Mouse (Mus musculus) embryonic facial prominence, embryonic 14.5 days (tissue): ENCODE measurements around the gene Wasf2. TPM values are rescaled to one million over a fixed set of nuclear protein-coding genes. Genes with fewer than 3 reads are reported as not detected.

Source experiments
- ATAC-seq: fragments of 200-750 bp; cut with Nextera tagmentation; 2 replicates; pipeline ENCODE4 v1.8.0; 2017; ENCODE audit warnings: low read depth, moderate number of reproducible peaks, moderate TSS enrichment
- DNase-seq: peaks from one replicate; pipeline ENCODE4 v3.0.0-alpha.2; 2015; ENCODE audit warnings: low spot score
- H3K27ac ChIP-seq: fragments of 300-500 bp; sonication (generic); replicated peaks from 2 replicates; pipeline ENCODE4 v1.5.1; 2014; ENCODE audit warnings: low read depth, mild to moderate bottlenecking, low read length, moderate library complexity
- H3K27me3 ChIP-seq: fragments of 300-500 bp; sonication (generic); replicated peaks from 2 replicates; pipeline ENCODE4 v1.6.1; 2014; ENCODE audit warnings: low read length; ENCODE audit not compliant: control insufficient read depth, insufficient read depth
- H3K36me3 ChIP-seq: fragments of 300-500 bp; sonication (generic); 2 replicates; pipeline ENCODE4 v1.6.1; 2014; ENCODE audit warnings: low read length, mixed read lengths; ENCODE audit not compliant: control insufficient read depth, insufficient read depth
- H3K4me1 ChIP-seq: fragments of 300-500 bp; sonication (generic); 2 replicates; pipeline ENCODE4 v1.6.1; 2014; ENCODE audit warnings: antibody characterized with exemption, low read length; ENCODE audit not compliant: control insufficient read depth, insufficient read depth
- H3K4me2 ChIP-seq: fragments of 300-500 bp; sonication (generic); 2 replicates; pipeline ENCODE4 v1.6.1; 2014; ENCODE audit warnings: low read depth, mild to moderate bottlenecking, low read length, moderate library complexity, mixed read lengths
- H3K4me3 ChIP-seq: fragments of 300-500 bp; sonication (generic); 2 replicates; pipeline ENCODE4 v1.5.1; 2014; ENCODE audit warnings: low read depth, mild to moderate bottlenecking, low read length
- H3K9ac ChIP-seq: fragments of 300-500 bp; sonication (generic); 2 replicates; pipeline ENCODE4 v1.6.1; 2014; ENCODE audit warnings: low read depth, mild to moderate bottlenecking, low read length, moderate library complexity, mixed read lengths
- H3K9me3 ChIP-seq: fragments of 300-500 bp; sonication (generic); 2 replicates; pipeline ENCODE4 v1.6.1; 2016; ENCODE audit warnings: low read length; ENCODE audit not compliant: control insufficient read depth
- WGBS: fragments of 180-500 bp; shearing (Covaris S2); extraction: QIAGEN DNeasy Blood & Tissue Kit; methylation state at CpG from one replicate; pipeline ENCODE4 v1.1.7; 2014; 5-methylcytosine and 5-hydroxymethylcytosine counted together
- polyA plus RNA-seq: library from polyadenylated mRNA; unstranded; fragments of >200 nt; fragmentation: Nextera tagmentation; extraction: Ambion mirVana; gene quantifications from 2 replicates; pipeline ENCODE4 v1.2.1, GENCODE M21; 2014

Wasf2 gene
- 83.4 and 92.4 TPM in 2 replicates for polyA plus RNA-seq

DNA sequence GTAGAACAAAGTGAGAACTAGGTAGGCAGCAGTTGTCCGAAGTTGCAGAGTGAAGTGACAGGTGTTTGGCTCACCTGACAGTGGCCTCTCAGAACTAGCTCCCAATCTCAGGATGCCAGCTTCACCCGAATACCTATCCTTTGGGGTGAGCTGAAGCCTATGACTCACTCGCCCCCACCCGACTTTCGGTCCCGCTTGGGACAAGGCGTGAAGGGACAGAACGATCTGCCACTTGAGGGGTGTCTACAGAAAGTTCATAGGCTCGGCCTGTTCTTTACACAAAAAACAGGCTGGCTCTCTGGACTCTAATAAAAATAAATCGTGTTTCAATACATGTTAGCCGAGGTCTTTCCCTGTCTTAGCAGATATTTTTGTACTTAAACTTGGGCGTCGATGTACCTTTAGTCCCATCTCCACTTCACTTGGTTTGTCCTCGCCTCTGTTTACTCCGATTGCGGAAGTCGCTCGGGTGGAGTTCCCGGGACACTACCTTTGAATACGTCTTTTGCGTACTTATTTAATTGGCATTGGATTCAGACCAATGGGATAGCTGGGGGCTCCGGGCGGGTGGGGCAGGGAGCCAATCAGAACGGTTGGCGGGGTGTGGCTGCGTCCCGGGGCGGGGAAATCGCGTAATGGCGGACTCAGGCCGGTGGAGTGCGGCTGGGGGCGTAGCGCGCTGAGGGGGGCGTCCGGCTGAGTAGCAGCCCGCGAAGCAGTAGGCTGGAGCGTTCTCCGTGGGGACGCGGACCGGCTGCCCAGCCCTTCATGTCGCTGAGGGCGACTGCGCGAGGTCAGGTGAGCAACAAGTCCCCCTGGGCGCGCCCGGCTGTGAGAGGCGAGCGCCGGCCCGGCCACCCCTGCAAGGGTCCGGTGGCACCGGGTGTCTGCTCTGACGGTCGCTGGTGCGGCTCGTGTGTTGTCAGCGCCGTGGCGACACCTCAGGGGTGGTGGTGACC lies at the start of gene Wasf2:
TSS of gene Wasf2 (plus strand) at position 575 of the 959 bp plus-strand sequence.
- peak within 1 kb of the TSS; percentile 96 for H3K4me3 ChIP-seq
- ATAC-seq (peak; percentile 93), DNase-seq (peak; percentile 98)
- H3K36me3 ChIP-seq: peaks cover 9% of the 10 kb centered on the region; the same call in 1 of the 2 replicates
- H3K9me3 ChIP-seq: no peaks in the 10 kb centered on the region
- peak within 1 kb of the TSS; percentile 89 for H3K27ac ChIP-seq
- no peaks in the 10 kb centered on the region for H3K27me3 ChIP-seq
- H3K4me1 ChIP-seq: peaks cover 12% of the 10 kb centered on the region
- H3K4me2 ChIP-seq: peak within 1 kb of the TSS; percentile 98
- H3K9ac ChIP-seq: peak within 1 kb of the TSS; percentile 85
- WGBS: under 1% methylated on average over 41 of the region's 65 CpGs

GRCm38 (mm10) chr4:133080862-133081261 lies 49.4 kb upstream of the Wasf2 start:
- peak overlapping the region; percentile 22; the same call in 1 of the 2 replicates for H3K27ac ChIP-seq
- DNase-seq: no peak
- peaks cover 46% of the 10 kb centered on the region for H3K36me3 ChIP-seq

DNA sequence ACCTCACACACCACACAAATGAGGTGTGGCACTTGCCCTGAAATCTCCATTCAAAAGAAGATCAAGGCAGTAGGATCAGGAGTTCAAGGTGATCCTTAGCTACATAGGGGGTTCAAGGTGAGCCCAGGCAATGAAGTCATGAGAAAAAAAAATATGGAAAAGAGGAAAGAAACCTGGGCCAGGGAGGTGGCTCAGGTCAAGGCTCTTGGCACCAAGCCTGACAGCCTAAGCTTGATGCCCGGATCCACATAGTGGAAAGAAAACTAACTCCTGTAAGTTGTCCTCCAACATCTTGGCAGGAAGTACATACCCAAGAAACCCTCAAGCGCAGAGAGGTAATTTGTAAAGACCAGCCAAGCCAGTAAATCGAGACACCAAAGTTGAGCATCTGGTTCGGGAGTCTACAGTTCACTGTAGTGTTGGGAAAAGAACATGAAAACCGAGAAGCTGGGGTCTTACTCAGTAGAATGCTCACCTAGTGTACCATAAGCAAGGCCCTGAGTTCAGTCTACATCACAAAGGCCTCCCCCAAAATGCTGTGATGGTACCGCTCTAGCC lies 48.0 kb upstream of the Wasf2 start:
- no peaks in the 10 kb centered on the region for H3K27me3 ChIP-seq
- DNase-seq (peak; percentile 52), ATAC-seq (no peak)
- no peak overlapping the region for H3K4me2 ChIP-seq
- H3K4me3 ChIP-seq: no peak overlapping the region
- H3K4me1 ChIP-seq: peaks cover 22% of the 10 kb centered on the region
- no peak overlapping the region for H3K9ac ChIP-seq
- H3K9me3 ChIP-seq: no peaks in the 10 kb centered on the region
- H3K36me3 ChIP-seq: peaks cover 33% of the 10 kb centered on the region
- WGBS: 67% methylated on average over 6 of the region's 6 CpGs
- H3K27ac ChIP-seq: no peak overlapping the region

More at GRCm38 (mm10) chr4:133080862-133081261, 49.4 kb upstream of the Wasf2 start:
- WGBS: 84% methylated on average over 3 of the region's 3 CpGs
- H3K9ac ChIP-seq: no peak overlapping the region
- no peak overlapping the region for H3K4me2 ChIP-seq
- no peak for ATAC-seq
- H3K4me1 ChIP-seq: peaks cover 18% of the 10 kb centered on the region
- H3K9me3 ChIP-seq: no peaks in the 10 kb centered on the region
- no peak overlapping the region for H3K4me3 ChIP-seq
- no peaks in the 10 kb centered on the region for H3K27me3 ChIP-seq

GRCm38 (mm10) chr4:133083991-133084861 lies 46.1 kb upstream of the Wasf2 start:
- peak overlapping the region; percentile 87 for H3K4me2 ChIP-seq
- peak; percentile 24 for ATAC-seq
- WGBS: 11% methylated on average over 3 of the region's 3 CpGs

DNA sequence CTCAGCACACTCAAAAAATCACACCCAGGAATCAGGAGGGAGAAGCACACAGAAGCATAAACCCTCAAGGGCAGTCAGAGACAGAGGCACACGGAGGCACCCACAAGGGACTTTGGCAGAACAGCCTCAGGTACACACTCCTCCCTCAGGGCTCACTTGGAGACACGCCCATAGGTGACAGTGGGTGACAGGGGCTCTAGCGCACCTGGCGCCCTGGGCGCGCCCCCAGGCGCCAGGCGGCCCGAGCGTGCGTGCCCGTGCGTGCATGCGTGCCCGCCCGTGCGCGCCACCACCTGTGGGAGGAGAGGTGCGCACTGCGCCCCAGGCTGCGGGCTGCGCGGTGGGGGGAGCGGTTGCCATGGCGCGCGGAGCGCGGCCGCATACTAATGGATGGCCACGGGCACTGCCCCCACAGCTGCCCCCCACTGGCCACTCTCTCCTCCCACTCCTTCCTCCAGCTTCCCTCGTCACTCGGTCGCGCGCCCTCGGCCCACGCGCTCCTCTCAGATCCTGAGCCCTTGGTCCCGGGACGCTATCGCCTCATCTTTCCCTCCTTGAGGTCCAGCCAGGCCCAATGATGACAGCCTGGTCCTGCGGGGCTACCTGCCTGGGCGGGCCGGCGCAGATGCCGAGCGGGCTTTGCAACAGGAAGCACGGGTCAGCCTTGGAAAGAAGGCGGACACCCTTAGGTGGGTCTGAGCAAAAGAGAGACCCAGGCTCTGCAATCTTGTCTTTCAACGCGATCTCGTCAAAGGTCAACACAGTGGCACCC lies 45.1 kb upstream of the Wasf2 start:
- DNase-seq: peak; percentile 74
- 2% methylated on average over 27 of the region's 53 CpGs for WGBS
- peaks cover 42% of the 10 kb centered on the region for H3K4me1 ChIP-seq
- peaks cover 7% of the 10 kb centered on the region for H3K36me3 ChIP-seq
- H3K4me2 ChIP-seq: peak overlapping the region; percentile 87
- ATAC-seq: peak; percentile 57
- peak overlapping the region; percentile 37 for H3K4me3 ChIP-seq
- H3K9me3 ChIP-seq: no peaks in the 10 kb centered on the region
- H3K9ac ChIP-seq: peak overlapping the region; percentile 57
- H3K27me3 ChIP-seq: no peaks in the 10 kb centered on the region
- H3K27ac ChIP-seq: peak overlapping the region; percentile 61

More at GRCm38 (mm10) chr4:133083991-133084861, 46.1 kb upstream of the Wasf2 start:
- DNase-seq: peak; percentile 65
- peak overlapping the region; percentile 37; the same call in 1 of the 2 replicates for H3K4me3 ChIP-seq
- peak overlapping the region; percentile 57 for H3K9ac ChIP-seq
- peaks cover 16% of the 10 kb centered on the region for H3K36me3 ChIP-seq
- peak overlapping the region; percentile 61 for H3K27ac ChIP-seq
- peaks cover 32% of the 10 kb centered on the region for H3K4me1 ChIP-seq
- no peaks in the 10 kb centered on the region for H3K27me3 ChIP-seq
- H3K9me3 ChIP-seq: no peaks in the 10 kb centered on the region

GRCm38 (mm10) chr4:133085783-133086342 lies 44.4 kb upstream of the Wasf2 start:
- WGBS: 16% methylated on average over 12 of the region's 12 CpGs
- peak overlapping the region; percentile 87 for H3K4me2 ChIP-seq
- H3K27me3 ChIP-seq: no peaks in the 10 kb centered on the region
- DNase-seq (peak; percentile 88), ATAC-seq (peak; percentile 42)
- peaks cover 48% of the 10 kb centered on the region for H3K4me1 ChIP-seq
- H3K9ac ChIP-seq: no peak overlapping the region
- peak overlapping the region; percentile 61 for H3K27ac ChIP-seq
- 0 out of 2 replicates have a peak, but pooled peaks cover under 1% of the 10 kb centered on the region for H3K36me3 ChIP-seq
- no peak overlapping the region for H3K4me3 ChIP-seq
- H3K9me3 ChIP-seq: no peaks in the 10 kb centered on the region

GRCm38 (mm10) chr4:133087177-133087714 lies 43.1 kb upstream of the Wasf2 start:
- DNase-seq (peak; percentile 21), ATAC-seq (no peak)
- Histone ChIP-seq H3K9me3 (no peaks in the 10 kb centered on the region), H3K36me3 (no peaks in the 10 kb centered on the region), H3K4me2 (no peak overlapping the region), H3K4me1 (peaks cover 62% of the 10 kb centered on the region), H3K27ac (peak overlapping the region; percentile 62), H3K9ac (no peak overlapping the region), H3K27me3 (no peaks in the 10 kb centered on the region), H3K4me3 (no peak overlapping the region)
- WGBS: 78% methylated on average over 6 of the region's 6 CpGs
